Mouse (Mus musculus) gastrocnemius, postnatal 10 days (tissue): ENCODE measurements around the gene Gna14. TPM values are rescaled to one million over a fixed set of nuclear protein-coding genes. Genes with fewer than 3 reads are reported as not detected.

ENCODE experiments used
- DNase-seq: peaks from one replicate; pipeline ENCODE4 v3.0.0; 2021; ENCODE audit warnings: mixed read lengths
- long read RNA-seq, 2 experiments: library from polyadenylated mRNA; stranded (forward); transcript quantifications; one replicate each; pipeline ENCODE4 v2.0.0; 2021
- total RNA-seq, 2 experiments: library from RNA; stranded (reverse); gene quantifications; 2 replicates each; pipeline ENCODE4 v1.2.3; 2021

Gna14 gene
- total RNA-seq, result 1 to 10 TPM in 1 of 2 experiments, under 1 TPM in 1; 0.84 to 1.1 TPM
- long read RNA-seq, experiment 1, result 0 reads
- long read RNA-seq, experiment 2, partial matches to known transcripts, result 0 of 2 reads
- long read RNA-seq, experiment 2, other reads (novel, unspliced or antisense), result 0 of 2 reads

DNA sequence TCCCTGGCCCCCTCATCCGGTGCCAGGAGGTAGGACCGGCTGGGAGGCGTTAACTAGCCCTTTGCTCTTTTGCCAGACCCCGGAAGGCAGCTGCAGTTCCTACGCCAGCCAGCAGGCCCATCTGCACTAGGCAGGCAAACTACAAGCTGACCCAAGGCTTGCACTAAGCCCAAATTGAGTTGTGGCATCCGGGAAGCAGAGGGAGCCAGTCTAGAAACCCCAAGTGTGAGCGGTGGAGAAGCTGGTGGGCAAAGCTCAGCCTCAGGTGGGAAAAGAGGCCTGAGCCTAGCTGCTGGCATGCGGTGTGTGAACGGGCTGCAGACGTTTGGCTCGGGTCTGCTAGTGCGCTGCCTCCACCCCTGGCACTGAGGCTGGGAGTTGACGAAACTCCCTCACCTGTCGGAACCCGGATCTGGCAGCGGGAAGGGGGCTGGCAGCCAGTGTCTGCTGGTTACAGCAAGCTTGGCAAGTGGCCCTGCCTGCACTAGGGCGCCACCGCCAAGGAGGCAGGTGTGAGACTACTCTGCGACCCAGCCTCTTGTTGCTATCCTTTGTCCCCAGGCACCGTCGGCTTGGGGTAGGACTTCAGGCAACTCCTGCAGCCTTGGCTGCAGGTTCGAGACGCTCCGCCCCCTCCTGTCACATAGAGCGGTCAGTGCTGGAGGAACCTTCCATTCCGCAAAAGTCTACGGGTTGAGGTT is at the start of gene Gna14:
Gna14 (plus strand) TSS at position 232 of the 701 bp plus-strand sequence.
- peak; percentile 63 for DNase-seq

GRCm38 (mm10) chr19:16386514-16386913 is 49.0 kb upstream of the Gna14 start:
- DNase-seq, result no peak

- no peak for DNase-seq
Observed at GRCm38 (mm10) chr19:16390192-16390795, 45.3 kb upstream of the Gna14 start.

DNA sequence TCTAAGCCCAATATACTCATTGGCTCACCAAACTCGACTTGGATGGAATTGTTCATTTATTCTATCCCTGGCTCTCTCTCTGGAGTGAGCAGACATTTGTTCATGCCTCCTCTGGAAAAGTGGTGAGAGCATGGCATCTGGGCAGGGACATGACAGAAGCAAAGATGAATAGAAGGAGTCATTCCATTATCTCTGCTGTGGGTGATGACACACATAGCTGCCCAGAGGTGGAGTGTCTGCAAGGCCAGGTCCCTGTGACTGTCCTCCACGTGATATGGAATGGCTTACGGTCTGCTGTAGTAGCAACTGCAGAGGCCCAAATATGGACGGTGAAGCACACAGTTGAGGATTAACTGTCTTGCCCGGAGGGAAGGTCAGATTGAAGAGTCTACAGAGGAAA is 41.2 kb upstream of the Gna14 start:
- no peak for DNase-seq

- no peak for DNase-seq
Observed at GRCm38 (mm10) chr19:16403101-16403500, 32.5 kb upstream of the Gna14 start.

GRCm38 (mm10) chr19:16407727-16408126 is 27.8 kb upstream of the Gna14 start:
- no peak for DNase-seq

DNA sequence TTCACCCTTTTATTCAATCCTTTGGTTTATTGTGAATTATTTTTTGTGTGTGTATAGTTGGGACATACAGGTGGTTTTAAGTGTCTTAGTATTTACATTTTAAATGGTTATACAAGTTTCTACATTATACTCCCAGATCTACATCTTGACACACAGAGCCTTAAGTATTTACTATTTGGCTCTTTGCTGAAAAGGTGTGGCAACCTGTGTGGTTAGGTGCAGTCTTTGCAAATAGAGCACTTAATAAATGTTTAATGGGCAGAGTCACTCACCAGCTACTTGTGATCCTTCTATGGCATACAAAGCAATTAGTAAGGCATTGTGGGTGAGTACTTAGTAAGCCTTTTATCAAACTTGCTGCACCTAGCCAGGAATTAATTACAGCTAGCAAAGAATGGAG is 24.3 kb upstream of the Gna14 start:
- DNase-seq, result no peak

GRCm38 (mm10) chr19:16418086-16418663 is 17.4 kb upstream of the Gna14 start:
- DNase-seq, result no peak

- DNase-seq, result no peak
Observed at GRCm38 (mm10) chr19:16425596-16425995, 10.0 kb upstream of the Gna14 start.

GRCm38 (mm10) chr19:16431368-16431767 is 4.2 kb upstream of the Gna14 start:
- DNase-seq, result no peak

- no peak for DNase-seq
Observed at GRCm38 (mm10) chr19:16434879-16435278, 683 bp upstream of the Gna14 start.

- peak; percentile 29 for DNase-seq
Observed at GRCm38 (mm10) chr19:16436335-16437169, 990 bp downstream of the Gna14 start.

DNA sequence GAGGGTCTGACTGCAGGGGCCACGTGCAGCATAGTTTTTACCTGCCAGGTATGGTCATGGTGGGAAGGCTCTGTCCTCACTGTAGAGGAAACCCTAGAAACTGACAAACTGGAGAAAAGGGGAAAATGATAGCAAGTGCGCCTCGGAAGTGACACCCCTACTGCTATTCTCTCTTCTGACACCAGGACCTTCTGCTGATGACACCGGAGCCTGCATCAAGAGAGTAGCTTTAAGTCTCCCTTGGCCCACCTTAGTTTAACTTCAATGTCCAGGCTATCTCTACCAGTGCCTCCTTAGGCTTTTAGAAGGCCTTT is 1.6 kb downstream of the Gna14 start:
- no peak for DNase-seq

- no peak for DNase-seq
Observed at GRCm38 (mm10) chr19:16437906-16438305, 2.3 kb downstream of the Gna14 start.

DNA sequence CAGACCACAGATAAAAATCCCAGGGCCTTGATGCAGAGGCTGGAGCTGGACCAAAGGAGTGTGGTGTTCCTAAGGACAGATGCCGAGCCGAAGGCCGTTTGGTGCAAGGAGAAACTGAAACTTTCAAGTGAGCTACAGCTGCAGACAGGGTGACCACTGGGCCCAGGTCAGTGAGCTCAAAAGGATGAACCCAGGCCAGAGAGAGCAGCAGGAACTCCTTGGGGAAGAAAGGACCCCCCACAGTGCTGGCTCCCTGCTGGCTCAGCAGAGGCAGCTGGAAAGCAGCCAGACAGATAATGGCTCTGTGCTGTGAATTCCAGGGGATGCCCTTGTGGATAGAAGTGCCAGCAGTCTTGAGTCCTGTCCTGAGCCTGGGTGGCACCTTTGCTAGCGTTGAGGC is 3.7 kb downstream of the Gna14 start:
- no peak for DNase-seq

DNA sequence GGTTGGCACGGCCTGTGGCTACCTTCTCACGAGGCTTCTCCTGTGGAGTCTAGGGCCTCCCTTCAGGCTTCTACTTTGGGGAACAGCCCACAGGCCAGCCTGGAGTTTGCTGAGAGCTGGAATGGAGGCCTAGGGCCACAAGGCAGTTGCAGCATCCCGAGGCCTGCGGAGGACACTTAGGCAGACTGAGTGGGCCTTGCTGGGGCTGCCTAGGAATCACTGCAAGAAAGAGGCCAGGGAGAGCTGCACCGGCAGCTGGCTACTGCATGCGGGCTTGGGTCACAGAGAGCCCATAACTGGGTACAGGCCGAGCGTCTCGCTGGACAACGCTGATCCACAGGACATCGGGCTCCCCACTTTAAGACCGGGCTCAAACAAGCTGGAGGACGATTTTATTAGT is 4.3 kb downstream of the Gna14 start:
- no peak for DNase-seq

- DNase-seq, result no peak
Observed at GRCm38 (mm10) chr19:16441329-16441728, 5.8 kb downstream of the Gna14 start.

DNA sequence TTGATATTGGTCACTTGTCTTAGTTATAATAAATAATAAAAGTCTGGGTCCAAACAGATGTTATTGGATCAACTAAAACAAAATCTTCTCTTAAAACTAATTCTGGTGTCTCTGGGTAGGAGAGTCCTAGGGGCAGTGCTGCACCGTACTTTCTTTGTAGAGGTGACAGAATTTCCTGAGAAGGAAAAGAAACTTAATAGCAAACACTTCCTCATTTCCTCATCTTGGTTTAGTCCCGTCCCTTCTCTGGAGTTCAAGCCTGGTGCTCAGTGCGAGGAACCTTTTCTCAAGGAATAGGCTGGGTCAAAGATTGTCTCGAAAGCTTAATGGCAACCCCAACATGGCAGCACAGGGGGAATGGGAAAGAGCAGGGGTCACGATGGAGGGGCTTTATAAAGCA is 7.8 kb downstream of the Gna14 start:
- DNase-seq, result no peak

- no peak for DNase-seq
Observed at GRCm38 (mm10) chr19:16446612-16447011, 11.1 kb downstream of the Gna14 start.

DNA sequence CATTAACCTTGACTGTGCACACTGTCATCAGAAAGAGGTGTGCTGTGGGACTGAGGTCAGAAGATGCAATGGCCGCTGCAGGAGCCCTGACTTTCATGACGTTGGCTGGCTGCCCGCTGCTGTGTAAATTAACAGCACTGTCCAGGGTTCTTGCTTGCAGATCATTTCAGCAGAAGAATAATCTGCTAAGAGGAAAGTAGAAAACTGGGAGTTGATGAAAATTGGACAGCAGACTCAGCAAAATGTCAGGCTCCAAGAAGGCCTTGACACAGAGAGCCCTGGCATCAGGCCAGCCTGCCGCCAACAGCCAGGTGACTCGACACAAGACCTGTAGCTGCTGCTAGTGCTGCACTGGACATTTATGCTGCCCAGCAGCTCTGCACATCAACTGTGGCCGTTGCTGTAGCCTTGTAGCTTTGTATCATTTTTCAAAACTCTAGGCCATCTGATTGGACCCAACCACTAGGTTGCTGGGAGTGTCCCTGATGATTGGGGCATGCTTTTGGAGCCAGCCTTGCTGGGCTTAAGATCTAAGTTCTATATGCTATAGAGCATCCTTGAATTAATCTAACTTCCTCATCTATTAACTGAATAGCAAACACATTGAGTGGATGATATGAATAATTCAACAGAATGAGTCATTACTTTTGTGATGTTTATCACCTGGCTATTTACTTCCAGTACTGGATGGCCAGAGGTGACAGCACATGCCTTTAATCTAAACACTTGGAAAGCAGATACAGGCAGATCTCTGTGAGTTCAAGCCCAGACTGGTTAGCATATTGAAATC is 12.5 kb downstream of the Gna14 start:
- DNase-seq, result no peak

GRCm38 (mm10) chr19:16448796-16449195 is 13.2 kb downstream of the Gna14 start:
- DNase-seq, result no peak

- DNase-seq, result no peak
Observed at GRCm38 (mm10) chr19:16450824-16451223, 15.3 kb downstream of the Gna14 start.
